ENCODE assay signal across 13 mouse cellular contexts in genomic region chr7:143712023-143712422, GRCm38 (mm10). TPM values are rescaled to one million over a fixed set of nuclear protein-coding genes. Genes with fewer than 3 reads are reported as not detected.
A peak's percentile ranks its signal among the peaks of the same experiment; 100 is the strongest.
DNase-seq lines count a peak whose midpoint lies in the region; ATAC-seq and TF ChIP-seq lines count a peak whose summit lies in the region.
"Had no signal": no experiment of that assay in that cellular context is flagged by ENCODE, and none has a peak within 500 bp of the region (broad histone marks: within the 10 kb centered on the region; RNA-seq: fewer than 3 reads in every experiment).

No protein-coding gene starts in this region.

- TF ChIP-seq POLR2A in cerebellum, adult 2 months (IDR thresholded peaks at IDR 0.05; ENCODE audit: borderline replicate concordance, insufficient read depth, low read length), result no peak

- H3K36me3 ChIP-seq in heart, embryonic 15.5 days, result peaks cover 42% of the 10 kb centered on the region
- H3K36me3 ChIP-seq in midbrain, embryonic 14.5 days (ENCODE audit: control insufficient read depth, insufficient read depth, low read length), result peaks cover 58% of the 10 kb centered on the region
- H3K36me3 ChIP-seq in midbrain, embryonic 11.5 days (ENCODE audit: control insufficient read depth, insufficient read depth, low read length), result no peaks in the 10 kb centered on the region
- peaks cover 32% of the 10 kb centered on the region for H3K36me3 ChIP-seq in kidney, postnatal 0 days (ENCODE audit: insufficient read depth, low read length)
- H3K36me3 ChIP-seq in lung, postnatal 0 days (ENCODE audit: insufficient read depth, low read length), result peaks cover 7% of the 10 kb centered on the region

- no peak for TF ChIP-seq CTCF in kidney, postnatal 0 days (IDR thresholded peaks at IDR 0.05; ENCODE audit: low read depth)
- TF ChIP-seq CTCF in lung, postnatal 0 days (IDR thresholded peaks at IDR 0.05), result no peak
- no peak for TF ChIP-seq CTCF in cerebellum, adult 2 months (IDR thresholded peaks at IDR 0.05; ENCODE audit: borderline replicate concordance, insufficient read depth, low read depth, low read length)

- peaks cover 43% of the 10 kb centered on the region for H3K4me1 ChIP-seq in heart, embryonic 15.5 days (replicated peaks)
- no peaks in the 10 kb centered on the region for H3K4me1 ChIP-seq in midbrain, embryonic 14.5 days (ENCODE audit: control insufficient read depth, insufficient read depth, low read length)
- H3K4me1 ChIP-seq in midbrain, embryonic 11.5 days (ENCODE audit: control insufficient read depth, insufficient read depth, low read length), result no peaks in the 10 kb centered on the region
- 0 out of 2 replicates have a peak, but pooled peaks cover 8% of the 10 kb centered on the region for H3K4me1 ChIP-seq in kidney, postnatal 0 days (replicated peaks; ENCODE audit: insufficient read depth, low read length)
- H3K4me1 ChIP-seq in lung, postnatal 0 days (ENCODE audit: insufficient read depth, low read depth, low read length), result peaks cover 5% of the 10 kb centered on the region; the same call in 1 of the 2 replicates
- no peaks in the 10 kb centered on the region for H3K4me1 ChIP-seq in cerebellum, adult 2 months (ENCODE audit: control insufficient read depth, insufficient read depth, low read length)

- no peak for DNase-seq in heart, adult 9 months (ENCODE audit: low spot score in 2 of 2)
- DNase-seq in midbrain, embryonic 14.5 days, result peak; percentile 24
- DNase-seq in midbrain, embryonic 11.5 days (ENCODE audit: low spot score, missing footprints), result no peak
- DNase-seq in kidney, postnatal 0 days (ENCODE audit: low spot score), result peak; percentile 25
- DNase-seq in lung, postnatal 0 days (ENCODE audit: low spot score), result peak; percentile 84
- no peak for DNase-seq in cerebellum, adult 2 months
- no peak for DNase-seq in gastrocnemius, postnatal 4 days (ENCODE audit: low spot score in 2 of 2)
- DNase-seq: cerebellum, adult 9-10 months; liver had no signal

- H3K9ac ChIP-seq in heart, embryonic 15.5 days, result no peak overlapping the region
- no peak overlapping the region for H3K9ac ChIP-seq in midbrain, embryonic 14.5 days (replicated peaks; ENCODE audit: low read length)
- no peak overlapping the region for H3K9ac ChIP-seq in midbrain, embryonic 11.5 days (ENCODE audit: low read length)
- H3K9ac ChIP-seq in kidney, postnatal 0 days (ENCODE audit: low read depth, low read length), result no peak overlapping the region
- no peak overlapping the region for H3K9ac ChIP-seq in lung, postnatal 0 days (replicated peaks; ENCODE audit: low read depth)
- H3K9ac ChIP-seq: embryonic facial prominence, embryonic 13.5 days had no signal

- peak; percentile 57; the same call in 1 of the 2 replicates for TF ChIP-seq EP300 in lung, postnatal 0 days (IDR thresholded peaks at IDR 0.05)

- no peak for ATAC-seq in heart, embryonic 15.5 days (replicated peaks; ENCODE audit: insufficient number of reproducible peaks, insufficient read depth, low FRiP score, low read depth)
- no peak for ATAC-seq in midbrain, embryonic 14.5 days (ENCODE audit: low FRiP score, low TSS enrichment)
- ATAC-seq in midbrain, embryonic 11.5 days (ENCODE audit: low FRiP score), result no peak
- ATAC-seq in kidney, postnatal 0 days (replicated peaks; ENCODE audit: low FRiP score, low read depth), result no peak
- peak; percentile 86 for ATAC-seq in lung, postnatal 0 days

- no peaks in the 10 kb centered on the region for H3K27me3 ChIP-seq in heart, embryonic 15.5 days
- H3K27me3 ChIP-seq in midbrain, embryonic 14.5 days (ENCODE audit: control insufficient read depth, insufficient read depth, low read length), result no peaks in the 10 kb centered on the region
- H3K27me3 ChIP-seq in midbrain, embryonic 11.5 days (ENCODE audit: control insufficient read depth, insufficient read depth, low read length), result no peaks in the 10 kb centered on the region
- H3K27me3 ChIP-seq in kidney, postnatal 0 days (ENCODE audit: insufficient read depth, low read length), result no peaks in the 10 kb centered on the region
- H3K27me3 ChIP-seq in lung, postnatal 0 days (replicated peaks; ENCODE audit: insufficient read depth, low read length), result no peaks in the 10 kb centered on the region
- H3K27me3 ChIP-seq in cerebellum, adult 2 months (ENCODE audit: control insufficient read depth, insufficient read depth, low read length), result no peaks in the 10 kb centered on the region
- H3K27me3 ChIP-seq: embryonic facial prominence, embryonic 13.5 days had no signal

- no peak overlapping the region for H3K4me3 ChIP-seq in heart, embryonic 15.5 days
- no peak overlapping the region for H3K4me3 ChIP-seq in midbrain, embryonic 14.5 days (replicated peaks; ENCODE audit: low read depth, low read length)
- no peak overlapping the region for H3K4me3 ChIP-seq in midbrain, embryonic 11.5 days (ENCODE audit: low read depth, low read length)
- no peak overlapping the region for H3K4me3 ChIP-seq in kidney, postnatal 0 days (replicated peaks; ENCODE audit: low read depth, low read length)
- no peak overlapping the region for H3K4me3 ChIP-seq in lung, postnatal 0 days (ENCODE audit: low read depth, low read length)
- no peak overlapping the region for H3K4me3 ChIP-seq in cerebellum, adult 2 months (replicated peaks; ENCODE audit: insufficient read depth, low read depth, low read length)
- H3K4me3 ChIP-seq: embryonic facial prominence, embryonic 13.5 days had no signal

- H3K27ac ChIP-seq in heart, embryonic 15.5 days, result peak overlapping the region; percentile 10; the same call in 1 of the 2 replicates
- no peak overlapping the region for H3K27ac ChIP-seq in midbrain, embryonic 14.5 days (replicated peaks; ENCODE audit: low read depth, low read length)
- H3K27ac ChIP-seq in midbrain, embryonic 11.5 days (ENCODE audit: low read depth, low read length), result no peak overlapping the region
- 0 out of 2 replicates have a peak overlapping the region, but pooled peaks have one; percentile 1 for H3K27ac ChIP-seq in kidney, postnatal 0 days
- peak overlapping the region; percentile 43 for H3K27ac ChIP-seq in lung, postnatal 0 days (ENCODE audit: low read length)
- H3K27ac ChIP-seq in cerebellum, adult 2 months (ENCODE audit: insufficient read depth, low read length), result no peak overlapping the region
- H3K27ac ChIP-seq: embryonic facial prominence, embryonic 13.5 days had no signal

- 48% methylated on average over 4 of the region's 4 CpGs for WGBS in heart, embryonic 15.5 days
- WGBS in midbrain, embryonic 14.5 days, result 73% methylated on average over 4 of the region's 4 CpGs
- 79% methylated on average over 4 of the region's 4 CpGs for WGBS in midbrain, embryonic 11.5 days
- 52% methylated on average over 4 of the region's 4 CpGs for WGBS in kidney, postnatal 0 days
- 29% methylated on average over 4 of the region's 4 CpGs for WGBS in lung, postnatal 0 days
- WGBS in cerebellum, adult 2 months, result 64% methylated on average over 4 of the region's 4 CpGs

- H3K4me2 ChIP-seq in heart, embryonic 15.5 days, result no peak overlapping the region
- H3K4me2 ChIP-seq in midbrain, embryonic 14.5 days (ENCODE audit: low read length), result no peak overlapping the region
- no peak overlapping the region for H3K4me2 ChIP-seq in midbrain, embryonic 11.5 days
- H3K4me2 ChIP-seq in kidney, postnatal 0 days (ENCODE audit: low read length), result no peak overlapping the region
- H3K4me2 ChIP-seq in lung, postnatal 0 days (replicated peaks; ENCODE audit: low read depth, low read length), result no peak overlapping the region
- H3K4me2 ChIP-seq: embryonic facial prominence, embryonic 13.5 days had no signal

- H3K9me3 ChIP-seq in heart, embryonic 15.5 days (replicated peaks), result no peaks in the 10 kb centered on the region
- no peaks in the 10 kb centered on the region for H3K9me3 ChIP-seq in midbrain, embryonic 14.5 days (ENCODE audit: control insufficient read depth, low read length)
- H3K9me3 ChIP-seq in midbrain, embryonic 11.5 days (ENCODE audit: control insufficient read depth, low read length), result no peaks in the 10 kb centered on the region
- no peaks in the 10 kb centered on the region for H3K9me3 ChIP-seq in kidney, postnatal 0 days (replicated peaks; ENCODE audit: low read length)
- H3K9me3 ChIP-seq in lung, postnatal 0 days (ENCODE audit: low read length), result no peaks in the 10 kb centered on the region
- H3K9me3 ChIP-seq: embryonic facial prominence, embryonic 13.5 days had no signal

RNA-seq across cellular contexts. Expression of gene Tnfrsf23, which starts 26.4 kb away (rescaled TPM):
- 1.9 and 3.0 TPM in 2 replicates for polyA plus RNA-seq in heart, embryonic 15.5 days (2015; fragmentation: Nextera tagmentation; extraction: Ambion mirVana)
- 0.75 and 1.2 TPM in 2 replicates for polyA plus RNA-seq in midbrain, embryonic 14.5 days (2014; fragmentation: Nextera tagmentation; extraction: Ambion mirVana)
- 0.29 and 0.44 TPM in 2 replicates for polyA plus RNA-seq in midbrain, embryonic 11.5 days (2014; fragmentation: Nextera tagmentation; extraction: Ambion mirVana)
- 1.9 and 2.2 TPM in 2 replicates for polyA plus RNA-seq in kidney, postnatal 0 days (2015; fragmentation: Nextera tagmentation; extraction: Ambion mirVana)
- 2.2 and 3.0 TPM in 2 replicates for polyA plus RNA-seq in lung, postnatal 0 days (2015; fragmentation: Nextera tagmentation; extraction: Ambion mirVana)
- 1.5 and 3.1 TPM in 2 replicates for polyA plus RNA-seq in cerebellum, adult 2 months (2012; rRNA removed)
- total RNA-seq in gastrocnemius, postnatal 4 days (2021), result 1 to 10 TPM; 5.2 to 6.0 TPM

RNA-seq across cellular contexts. Expression of gene Osbpl5, which starts 44.8 kb away (rescaled TPM):
- polyA plus RNA-seq in heart, embryonic 15.5 days (2015; fragmentation: Nextera tagmentation; extraction: Ambion mirVana), result 31.2 and 39.7 TPM in 2 replicates
- 30.1 and 33.2 TPM in 2 replicates for polyA plus RNA-seq in midbrain, embryonic 14.5 days (2014; fragmentation: Nextera tagmentation; extraction: Ambion mirVana)
- 11.2 and 13.0 TPM in 2 replicates for polyA plus RNA-seq in midbrain, embryonic 11.5 days (2014; fragmentation: Nextera tagmentation; extraction: Ambion mirVana)
- 29.0 and 30.4 TPM in 2 replicates for polyA plus RNA-seq in kidney, postnatal 0 days (2015; fragmentation: Nextera tagmentation; extraction: Ambion mirVana)
- 47.6 and 56.8 TPM in 2 replicates for polyA plus RNA-seq in lung, postnatal 0 days (2015; fragmentation: Nextera tagmentation; extraction: Ambion mirVana)
- polyA plus RNA-seq in cerebellum, adult 2 months (2012; rRNA removed), result 32.4 and 35.6 TPM in 2 replicates
- total RNA-seq in gastrocnemius, postnatal 4 days (2021), result 10 to 100 TPM; 57.0 to 58.7 TPM

RNA-seq across cellular contexts. Expression of gene Mrgprg, which starts 54.8 kb away (rescaled TPM):
- not detected in 2 replicates for polyA plus RNA-seq in heart, embryonic 15.5 days (2015; fragmentation: Nextera tagmentation; extraction: Ambion mirVana)
- not detected in 2 replicates for polyA plus RNA-seq in midbrain, embryonic 14.5 days (2014; fragmentation: Nextera tagmentation; extraction: Ambion mirVana)
- not detected in 2 replicates for polyA plus RNA-seq in midbrain, embryonic 11.5 days (2014; fragmentation: Nextera tagmentation; extraction: Ambion mirVana)
- polyA plus RNA-seq in kidney, postnatal 0 days (2015; fragmentation: Nextera tagmentation; extraction: Ambion mirVana), result not detected in 2 replicates
- not detected in 2 replicates for polyA plus RNA-seq in lung, postnatal 0 days (2015; fragmentation: Nextera tagmentation; extraction: Ambion mirVana)
- not detected in 2 replicates for polyA plus RNA-seq in cerebellum, adult 2 months (2012; rRNA removed)
- total RNA-seq in gastrocnemius, postnatal 4 days (2021), result not detected
- total RNA-seq: hematopoietic stem cell, adult 5-6 weeks had no signal
- polyA plus RNA-seq: embryonic facial prominence, embryonic 13.5 days; neural tube, embryonic 14.5 days had no signal

Comparison
In these comparisons a context has a peak if more than half of its experiments do, and no peak if none do; other contexts are left out.
1. DNase-seq: peak in midbrain, embryonic 14.5 days (single experiment), kidney, postnatal 0 days (single experiment) and lung, postnatal 0 days (single experiment); none in heart, adult 9 months (0 of 2), midbrain, embryonic 11.5 days (single experiment), cerebellum, adult 2 months (0 of 2) and gastrocnemius, postnatal 4 days (0 of 2).
2. H3K27ac ChIP-seq: peak in heart, embryonic 15.5 days (single experiment), kidney, postnatal 0 days (single experiment) and lung, postnatal 0 days (single experiment); none in midbrain, embryonic 14.5 days (single experiment), midbrain, embryonic 11.5 days (single experiment) and cerebellum, adult 2 months (single experiment).